Mouse (Mus musculus) small intestine, adult 2 months (tissue): Measurements from ENCODE around the gene Tecpr1.

ENCODE experiments used
- CTCF ChIP-seq: fragments of 200-500 bp; IDR thresholded peaks from 2 replicates; pipeline ENCODE4 v1.5.1; 2012; ENCODE audit warnings: low read depth, mild to moderate bottlenecking, control low read depth, inconsistent platforms, low read length, moderate library complexity, mixed read lengths; ENCODE audit not compliant: insufficient replicate concordance, insufficient read length; ENCODE audit errors: extremely low read depth
- POLR2A ChIP-seq: fragments of 200-500 bp; IDR thresholded peaks from 2 replicates; pipeline ENCODE4 v1.6.1; 2012; ENCODE audit warnings: low read depth, mild to moderate bottlenecking, control low read depth, inconsistent platforms, low read length, moderate library complexity

DNA sequence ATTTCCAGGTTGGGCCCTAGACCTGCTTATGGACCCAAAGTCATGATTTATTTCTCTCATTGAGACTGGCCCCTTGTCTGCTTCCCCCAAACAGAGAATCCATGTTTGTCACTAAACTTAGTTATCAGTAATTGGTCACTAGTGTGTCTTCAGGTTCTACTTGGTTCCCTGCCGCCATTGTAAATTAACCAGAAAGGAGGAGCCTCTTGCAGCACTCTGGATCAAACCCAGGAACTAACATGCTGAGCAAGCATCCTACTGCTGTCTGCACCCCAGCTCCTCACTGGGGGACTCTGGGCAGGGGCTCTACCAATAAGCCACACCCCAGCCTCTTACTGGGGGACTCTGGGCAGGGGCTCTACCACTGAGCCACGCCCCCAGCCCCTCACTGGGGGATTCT lies 22.2 kb upstream of the Tecpr1 start:
- TF ChIP-seq CTCF (no peak), POLR2A (no peak)
